Mouse (Mus musculus): ENCODE results near the gene Atxn7.
"Not testable (repeated sequence)": the region's sequence is repeated elsewhere in the genome, so short reads cannot be mapped to it uniquely, and the experiment has no call there.

Atxn7 gene

DNA sequence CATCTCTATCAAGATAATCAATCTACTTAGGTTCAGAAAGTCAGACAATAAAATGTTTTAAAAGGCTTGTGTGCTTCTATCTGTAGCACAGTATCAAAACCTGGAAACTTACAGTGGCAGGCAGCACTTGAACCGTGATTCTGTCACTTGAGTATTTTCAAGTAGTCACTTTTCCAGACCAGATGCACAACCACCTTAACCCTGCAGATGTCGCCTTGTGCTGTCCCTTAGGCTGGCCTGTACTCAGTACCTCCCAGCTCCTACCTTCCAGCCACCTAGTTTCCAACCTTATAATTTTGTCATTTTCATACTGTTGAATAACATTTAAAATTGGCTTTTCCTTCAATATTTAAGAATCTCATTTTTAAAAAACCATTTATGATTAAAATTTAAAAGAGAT, 20.9 kb downstream of the Atxn7 start:
- no peak for DNase-seq (ENCODE audit: low spot score in 2 of 2)

DNA sequence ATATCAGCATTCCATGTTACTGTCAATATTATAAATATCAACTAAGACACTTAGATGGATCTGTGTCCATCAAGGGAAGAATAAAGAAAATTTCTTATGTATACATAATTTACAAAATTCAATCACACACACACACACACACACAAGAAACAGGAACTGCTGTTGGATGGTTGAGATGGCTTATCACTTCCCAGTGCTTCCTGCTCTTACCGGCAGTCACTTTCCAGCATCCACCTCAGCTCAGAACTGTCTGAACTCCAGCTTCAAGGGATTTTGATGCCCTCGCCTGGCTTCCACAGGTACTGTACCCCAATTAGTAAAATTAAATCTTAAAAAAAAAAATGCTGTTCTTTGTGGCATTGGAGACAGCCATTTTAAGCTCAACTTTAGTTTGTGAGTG, 27.2 kb downstream of the Atxn7 start:
- DNase-seq (ENCODE audit: low spot score in 2 of 2): no peak

DNA sequence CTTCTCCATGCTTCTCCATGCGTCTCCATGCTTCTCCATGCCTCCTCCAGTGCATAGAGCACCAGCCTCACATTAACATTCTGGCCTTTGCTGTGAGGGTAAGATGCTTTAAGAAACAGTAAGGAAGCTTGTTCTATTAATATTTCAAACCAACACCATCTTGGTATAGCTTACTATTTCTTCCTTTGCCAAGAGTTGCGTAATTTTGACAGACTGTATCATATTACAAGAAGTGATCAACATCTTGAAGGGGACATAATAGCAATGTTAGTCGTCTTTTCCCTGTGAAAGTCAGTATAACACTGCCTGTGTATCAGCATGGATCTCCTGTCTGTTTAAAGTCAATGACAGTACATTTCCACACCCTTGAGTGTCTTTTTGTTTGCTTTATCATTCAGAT, 29.5 kb downstream of the Atxn7 start:
- no peak for DNase-seq (ENCODE audit: low spot score in 2 of 2)

DNA sequence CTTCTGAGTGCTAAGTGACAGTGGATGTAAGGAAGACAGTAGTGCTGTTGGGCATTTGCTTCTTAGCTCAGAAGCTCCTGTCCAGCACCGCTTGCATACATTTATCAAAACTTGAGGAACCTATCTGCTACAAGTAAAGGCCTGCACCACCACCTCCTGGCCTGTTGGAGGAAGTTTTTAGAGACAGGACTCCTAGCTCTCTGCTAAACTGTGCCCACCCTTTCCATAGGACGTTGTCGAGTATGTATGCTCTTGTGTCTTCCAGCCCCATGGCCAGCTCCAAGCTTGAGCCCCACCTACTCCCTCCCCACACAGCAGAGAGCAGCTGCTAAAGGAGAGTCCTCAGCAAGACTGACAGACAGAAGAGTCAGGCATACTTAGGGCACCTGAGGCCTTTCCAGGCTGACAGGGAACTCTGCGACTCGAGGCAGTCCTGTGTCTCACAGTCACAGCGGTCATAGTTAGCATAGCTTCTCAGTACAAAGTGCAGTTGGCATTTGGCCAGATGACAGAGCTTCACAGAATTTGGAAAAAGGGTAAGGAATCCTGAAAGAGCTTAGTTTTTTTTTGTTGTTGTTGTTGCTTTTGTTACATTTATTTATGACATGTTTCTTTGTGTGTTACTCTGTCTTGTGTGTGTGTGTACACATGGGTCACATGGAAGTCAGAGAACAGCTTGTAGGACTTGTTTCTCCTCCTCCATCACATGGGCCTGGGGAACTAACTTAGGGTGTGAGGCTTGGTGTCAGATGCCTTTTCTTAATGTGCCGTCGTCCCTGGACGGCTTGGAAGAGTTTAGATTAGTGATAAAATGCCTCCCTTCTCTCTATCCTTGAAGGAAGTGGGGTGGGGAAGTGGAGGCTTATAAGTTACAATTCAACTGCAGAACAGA, 34.2 kb downstream of the Atxn7 start:
- no peak for DNase-seq (ENCODE audit: low spot score in 2 of 2)

DNA sequence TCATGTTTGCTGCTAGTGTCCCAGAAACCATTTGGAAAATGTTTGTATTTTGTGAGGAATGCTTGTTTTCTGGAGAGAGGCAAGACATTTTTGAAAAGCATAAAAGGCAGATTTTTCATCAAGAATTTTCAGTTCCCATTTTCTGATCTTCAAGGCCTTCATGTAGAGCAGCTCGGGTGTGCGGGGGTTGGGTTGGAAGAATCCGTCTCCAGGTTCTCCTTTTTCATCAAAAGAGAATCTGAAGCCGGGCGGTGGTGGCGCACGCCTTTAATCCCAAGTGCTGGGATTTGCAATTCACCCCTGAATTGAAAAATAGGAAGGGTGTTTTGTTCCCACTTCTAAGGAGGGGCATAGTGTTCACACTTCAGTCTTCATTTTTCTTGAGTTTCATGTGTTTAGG, 41.5 kb downstream of the Atxn7 start:
- no peak for DNase-seq (ENCODE audit: low spot score in 2 of 2)

DNA sequence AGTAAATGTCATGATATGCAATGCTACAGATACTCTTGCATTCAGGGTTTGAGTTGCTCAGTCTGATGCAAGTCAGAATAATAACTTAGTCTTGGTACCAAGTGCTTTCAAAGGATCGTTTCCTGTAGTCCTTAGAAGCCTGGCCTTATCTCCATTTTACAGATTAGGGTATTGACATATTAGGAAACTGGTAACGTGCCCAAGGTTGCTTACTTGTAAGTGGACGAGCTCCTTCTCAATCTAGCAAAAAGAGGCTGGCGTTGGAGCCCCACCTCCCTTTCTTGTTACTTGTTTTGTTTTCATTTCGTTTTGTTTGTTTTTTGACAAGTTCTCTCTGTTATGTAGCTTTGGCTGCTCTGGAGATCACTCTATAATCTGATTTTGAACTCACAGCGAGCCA, 48.5 kb downstream of the Atxn7 start:
- no peak for DNase-seq (ENCODE audit: low spot score in 2 of 2)

DNA sequence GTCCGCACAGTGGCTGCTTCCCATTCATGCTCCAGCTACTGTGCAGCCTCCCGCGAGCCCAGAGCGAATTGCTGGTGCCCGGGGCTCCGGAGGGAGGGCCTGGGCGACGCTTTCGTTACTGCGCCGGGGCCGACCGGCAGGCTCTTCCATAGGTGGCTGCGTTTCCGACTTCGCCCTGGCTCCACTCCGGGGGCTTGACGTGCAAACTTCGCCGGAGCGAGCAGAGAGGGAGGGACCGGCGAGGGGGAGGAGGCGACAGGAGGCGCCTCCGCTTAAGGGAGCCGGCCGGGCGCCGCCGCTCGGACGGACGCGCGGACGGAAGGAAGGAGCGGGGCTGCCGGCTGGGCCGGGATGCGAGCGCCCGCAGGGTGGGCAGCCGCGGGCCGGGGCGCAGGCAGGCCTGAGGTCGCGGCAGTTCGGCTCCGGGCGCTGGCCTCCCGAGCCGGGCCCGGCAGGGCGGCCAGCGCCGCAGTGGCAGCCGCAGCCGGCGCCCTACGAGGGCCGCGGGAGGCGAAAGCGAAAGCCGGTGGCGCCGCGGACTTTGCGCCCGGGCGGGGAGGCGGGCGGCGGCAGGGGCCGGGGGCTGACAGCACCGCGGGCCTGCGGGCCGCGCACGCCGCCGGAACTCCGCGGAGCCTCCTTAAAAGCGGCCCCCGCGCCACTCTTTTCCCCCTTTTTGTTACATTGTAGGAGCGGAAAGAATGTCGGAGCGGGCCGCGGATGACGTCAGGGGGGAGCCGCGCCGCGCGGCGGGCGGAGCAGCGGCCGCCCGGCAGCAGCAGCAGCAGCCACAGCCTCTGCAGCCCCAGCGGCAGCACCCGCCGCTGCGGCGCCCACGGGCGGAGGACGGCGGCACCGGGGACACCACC, 51.4 kb downstream of the Atxn7 start:
- DNase-seq (ENCODE audit: low spot score in 2 of 2): peak; percentile 89 to 91

DNA sequence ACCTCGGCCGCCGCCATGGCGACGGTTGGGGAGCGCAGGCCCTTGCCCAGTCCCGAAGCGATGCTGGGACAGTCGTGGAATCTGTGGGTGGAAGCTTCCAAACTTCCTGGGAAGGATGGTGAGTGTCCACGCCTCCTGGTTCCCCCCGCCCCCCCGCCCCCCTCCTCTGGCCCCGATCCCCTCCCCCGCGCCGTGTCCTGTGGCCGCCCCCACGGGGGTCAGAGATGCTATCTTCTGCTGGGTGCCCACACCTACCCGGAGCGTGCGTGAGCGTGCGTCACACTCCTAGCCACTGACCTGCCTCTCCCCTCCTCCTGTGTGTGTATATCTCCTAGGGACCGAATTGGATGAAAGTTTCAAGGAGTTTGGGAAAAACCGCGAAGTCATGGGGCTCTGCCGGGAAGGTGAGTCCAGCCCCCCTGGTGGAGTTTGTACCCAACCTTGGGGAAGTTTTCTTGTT, 52.0 kb downstream of the Atxn7 start:
- peak; percentile 33 to 56 for DNase-seq (ENCODE audit: low spot score in 2 of 2)

DNA sequence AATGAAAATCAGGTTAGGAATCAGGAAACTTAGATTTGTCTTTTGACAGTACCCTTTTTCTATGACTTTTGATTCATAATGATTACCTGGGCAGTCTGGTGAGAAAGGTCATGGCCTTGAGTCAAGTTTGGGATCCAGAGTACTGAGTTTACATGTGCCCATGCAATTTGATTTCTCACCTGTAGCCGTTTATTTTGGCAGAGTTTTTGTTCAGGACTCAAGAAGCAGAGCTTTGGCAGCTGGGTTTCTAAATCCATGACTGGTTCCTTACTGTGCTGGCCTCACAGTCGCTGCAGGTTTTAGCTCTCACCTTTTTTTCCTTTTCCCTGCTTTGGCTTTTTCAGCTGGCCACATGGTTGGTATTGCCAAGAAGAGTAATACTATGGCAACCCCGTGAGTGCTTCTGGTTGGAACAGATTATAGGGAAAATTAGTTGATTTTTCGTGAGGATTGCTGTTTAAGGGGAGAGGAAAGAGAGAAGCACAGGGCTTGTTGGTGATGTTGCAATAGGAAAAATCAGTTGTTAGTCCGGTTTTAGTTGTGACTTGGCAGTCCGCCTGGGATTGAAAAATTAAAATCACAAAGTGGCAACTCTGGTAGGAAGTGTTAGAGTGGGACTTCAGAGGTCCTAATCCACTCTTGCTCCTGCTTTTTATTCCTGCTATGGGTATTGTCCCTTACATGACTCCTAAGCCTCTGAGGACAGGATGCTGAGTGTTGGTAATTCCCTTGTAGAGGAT, 53.6 kb downstream of the Atxn7 start:
- no peak for DNase-seq (ENCODE audit: low spot score in 2 of 2)

DNA sequence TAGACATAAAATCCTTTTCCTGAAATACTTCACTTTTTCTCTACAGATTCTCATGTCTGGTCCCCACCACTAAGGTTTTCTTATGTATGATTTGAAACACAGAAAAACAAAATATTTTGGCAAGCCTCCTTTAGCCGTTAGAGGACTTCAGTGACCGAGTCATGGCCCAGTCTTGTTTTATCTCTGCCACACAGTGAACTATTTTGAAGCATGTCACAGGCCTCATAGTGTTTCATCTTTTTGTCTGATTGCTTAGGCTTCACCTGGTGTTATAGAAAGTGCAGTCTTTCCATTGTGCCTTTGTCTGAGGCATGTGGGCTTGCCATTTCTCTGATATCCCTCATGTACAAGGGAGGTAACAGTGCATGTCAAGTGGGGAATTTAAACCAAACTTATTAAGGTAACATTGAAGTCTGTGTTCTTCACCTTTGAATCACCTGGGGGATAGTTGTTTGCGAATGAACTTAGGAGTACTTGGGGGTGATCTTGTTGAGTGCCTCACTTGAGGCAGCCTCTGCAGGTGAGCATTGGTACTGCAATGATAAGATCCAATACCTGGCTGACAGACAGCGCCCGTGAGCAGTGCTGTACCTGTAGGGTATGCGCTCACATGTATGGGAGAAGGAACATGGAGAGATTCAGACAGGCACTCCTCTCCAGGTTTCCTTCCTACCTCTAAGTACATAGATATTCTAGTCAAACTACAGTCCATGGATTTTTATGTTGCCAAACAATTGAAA, 58.1 kb downstream of the Atxn7 start:
- DNase-seq (ENCODE audit: low spot score in 2 of 2): no peak

DNA sequence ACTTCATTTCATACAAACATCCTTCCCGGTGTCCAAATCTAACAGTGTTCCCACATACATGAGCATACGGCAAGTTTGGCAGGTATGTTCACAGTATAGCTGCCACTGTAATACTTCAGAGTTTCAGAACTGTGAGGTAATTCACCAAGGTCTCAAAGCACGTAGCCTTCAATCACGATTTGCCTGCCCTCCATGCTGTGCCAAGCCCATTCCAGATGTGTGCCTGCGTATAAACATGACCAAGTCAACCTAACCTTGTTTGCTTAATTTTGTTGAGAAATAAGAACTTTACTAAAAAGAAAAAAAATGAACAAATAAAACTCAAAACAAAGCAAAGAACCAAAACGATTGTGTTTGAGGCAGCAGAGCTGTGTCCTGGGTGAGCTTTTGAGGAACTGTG, 60.0 kb downstream of the Atxn7 start:
- no peak for DNase-seq (ENCODE audit: low spot score in 2 of 2)

DNA sequence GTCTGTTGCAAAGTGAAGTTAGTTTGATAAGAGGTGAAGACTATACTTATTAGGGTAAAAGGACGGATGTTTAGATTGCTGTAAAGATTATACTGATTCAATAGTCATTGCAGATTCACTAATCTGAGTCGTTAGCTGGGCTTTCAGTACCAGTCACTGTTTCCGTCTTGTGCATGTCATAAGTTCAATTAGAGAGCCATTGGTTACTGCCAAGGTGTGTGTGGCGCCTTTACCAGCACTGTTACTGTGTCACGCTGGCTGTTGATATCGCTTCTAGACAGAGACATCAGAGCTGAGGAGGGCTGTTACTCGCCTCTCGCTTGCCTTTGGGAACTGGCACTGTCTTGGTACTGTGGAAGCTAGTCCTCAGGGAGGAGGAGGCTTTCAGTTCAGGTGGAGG, 64.6 kb downstream of the Atxn7 start:
- no peak for DNase-seq (ENCODE audit: low spot score in 2 of 2)

DNA sequence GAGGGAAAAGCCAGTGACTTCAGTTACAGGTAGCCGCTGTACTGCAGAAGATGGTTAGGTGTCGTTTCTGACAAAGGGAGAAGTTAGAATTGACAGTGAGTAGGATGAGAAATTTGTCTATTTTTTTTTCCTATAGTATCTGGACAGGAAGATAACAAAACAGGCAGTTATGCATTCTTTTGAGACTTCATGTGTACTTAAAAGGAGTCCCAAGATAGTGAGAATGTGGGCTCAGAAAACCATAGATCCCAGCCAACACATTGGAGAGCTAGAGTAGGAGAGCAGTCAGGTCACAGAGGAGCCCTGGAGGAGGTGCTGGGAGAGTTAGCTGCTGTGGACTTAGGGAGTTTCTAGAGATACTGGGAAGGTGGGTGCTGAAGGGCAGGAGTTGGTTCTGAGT, 69.4 kb downstream of the Atxn7 start:
- DNase-seq (ENCODE audit: low spot score in 2 of 2): no peak

DNA sequence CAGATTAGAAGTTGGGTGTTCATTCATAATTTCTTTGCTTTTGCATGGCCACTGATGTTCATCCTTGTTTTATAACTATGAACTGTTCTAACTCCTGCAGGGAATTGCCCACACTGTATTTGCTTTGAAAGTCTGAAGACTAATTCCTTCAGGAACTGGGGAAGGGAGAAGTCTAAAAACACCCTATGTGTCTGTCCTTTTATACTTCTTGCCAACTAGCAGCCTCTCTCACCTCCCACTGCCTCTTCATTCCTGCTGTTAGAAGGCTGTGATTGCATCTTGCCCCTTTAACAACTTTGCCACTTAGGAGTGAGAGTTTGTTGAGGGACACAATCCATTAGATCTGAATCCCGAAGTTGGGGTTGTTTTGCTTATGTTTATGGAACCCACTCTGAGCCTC, 71.6 kb downstream of the Atxn7 start:
- no peak for DNase-seq (ENCODE audit: low spot score in 2 of 2)

DNA sequence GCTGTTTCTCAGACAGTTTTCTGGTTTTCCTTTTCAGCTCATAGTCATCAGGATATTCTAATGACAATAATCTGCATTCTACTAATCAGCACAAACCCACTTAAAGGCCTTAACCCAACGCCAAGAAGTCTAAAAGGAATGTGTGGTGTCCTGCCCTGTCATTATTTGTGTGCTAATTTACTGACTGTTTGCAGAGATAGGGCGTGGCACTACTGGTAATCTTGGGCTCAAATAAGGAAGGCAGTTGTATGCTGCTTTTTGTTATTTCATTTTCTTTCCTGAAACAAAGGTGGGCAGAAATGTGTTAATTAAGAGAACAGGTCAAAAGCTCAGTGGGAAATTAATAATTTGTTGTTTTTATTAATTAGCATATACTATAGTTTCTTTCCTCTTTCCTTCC, 75.1 kb downstream of the Atxn7 start:
- no peak for DNase-seq (ENCODE audit: low spot score in 2 of 2)

DNA sequence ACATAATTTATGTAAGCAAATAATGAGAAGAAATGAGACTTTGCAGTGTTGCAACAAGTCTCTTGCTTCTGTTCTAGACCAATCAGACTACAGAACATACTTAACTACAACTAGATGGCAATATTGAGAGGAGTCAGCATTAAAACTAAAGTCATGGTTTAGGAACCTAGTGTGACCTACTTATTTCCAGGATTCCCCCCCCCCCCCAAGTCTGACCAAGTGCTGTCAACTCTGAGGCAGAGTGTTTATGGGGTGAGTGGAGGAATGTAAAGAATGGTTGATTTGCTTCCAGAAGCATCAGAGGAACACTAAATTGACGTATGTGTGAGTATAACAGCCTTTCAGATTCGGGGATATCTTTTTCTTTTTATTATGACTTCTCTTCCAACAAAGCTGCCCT, 77.0 kb downstream of the Atxn7 start:
- DNase-seq (ENCODE audit: low spot score in 2 of 2): no peak

DNA sequence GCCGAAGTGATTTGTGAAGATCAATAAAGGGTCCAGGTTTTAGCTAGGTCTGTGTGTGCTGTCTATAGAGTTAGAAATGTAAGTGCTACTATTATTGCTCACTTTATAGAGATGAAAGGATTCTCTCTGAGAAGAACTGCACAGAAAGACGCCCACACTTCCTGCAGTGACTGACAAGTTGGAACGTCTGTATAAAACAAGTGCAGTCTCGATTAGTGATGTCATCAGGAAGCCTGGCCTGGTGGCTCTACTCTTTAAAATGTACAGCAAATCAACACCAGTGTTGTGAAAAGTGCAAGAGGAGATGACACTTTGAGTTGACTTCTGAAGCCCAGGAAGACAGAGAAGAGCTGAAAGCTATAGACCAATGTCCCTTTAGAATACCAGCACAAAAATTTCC, 81.1 kb downstream of the Atxn7 start:
- no peak for DNase-seq (ENCODE audit: low spot score in 2 of 2)

DNA sequence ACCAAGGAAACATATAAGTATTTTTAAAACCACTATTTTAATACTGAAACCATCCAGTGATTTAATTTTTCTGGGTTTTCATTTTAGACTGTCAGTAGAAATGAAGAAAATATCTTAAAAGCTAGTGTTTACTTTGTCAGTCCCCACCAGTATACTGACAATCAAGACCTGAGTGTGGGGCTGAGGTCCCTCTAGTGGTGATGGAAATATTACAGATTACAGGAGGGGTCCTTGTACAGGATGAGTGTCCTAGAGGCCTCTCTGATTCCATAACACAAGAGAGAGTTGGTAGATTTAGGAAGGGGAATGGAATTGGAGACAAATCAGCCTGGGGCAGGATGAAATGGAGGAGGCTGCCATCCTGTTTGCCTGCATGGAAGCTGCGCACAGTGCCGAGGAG, 93.1 kb downstream of the Atxn7 start:
- DNase-seq (ENCODE audit: low spot score in 2 of 2): peak in 1 of 2 experiments; percentile 37

DNA sequence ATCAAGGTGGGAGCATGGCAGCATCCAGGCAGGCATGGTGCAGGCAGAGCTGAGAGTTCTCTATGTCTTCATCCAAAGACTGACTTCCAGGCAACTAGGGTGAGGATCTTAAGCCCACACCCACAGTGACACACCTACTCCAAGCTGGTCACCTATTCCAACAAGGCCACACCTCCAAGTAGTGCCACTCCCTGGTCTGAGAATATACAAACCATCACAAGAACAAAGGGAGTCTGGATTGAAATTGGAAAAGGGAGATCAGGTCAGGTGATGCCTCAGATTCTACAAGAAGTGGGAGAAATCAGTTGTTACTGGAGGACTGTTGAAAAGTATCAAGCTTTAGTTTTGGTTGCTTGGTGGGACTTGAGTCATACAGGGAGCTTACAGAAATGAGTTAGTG, 98.4 kb downstream of the Atxn7 start:
- not testable (repeated sequence) for DNase-seq (ENCODE audit: low spot score in 2 of 2)

DNA sequence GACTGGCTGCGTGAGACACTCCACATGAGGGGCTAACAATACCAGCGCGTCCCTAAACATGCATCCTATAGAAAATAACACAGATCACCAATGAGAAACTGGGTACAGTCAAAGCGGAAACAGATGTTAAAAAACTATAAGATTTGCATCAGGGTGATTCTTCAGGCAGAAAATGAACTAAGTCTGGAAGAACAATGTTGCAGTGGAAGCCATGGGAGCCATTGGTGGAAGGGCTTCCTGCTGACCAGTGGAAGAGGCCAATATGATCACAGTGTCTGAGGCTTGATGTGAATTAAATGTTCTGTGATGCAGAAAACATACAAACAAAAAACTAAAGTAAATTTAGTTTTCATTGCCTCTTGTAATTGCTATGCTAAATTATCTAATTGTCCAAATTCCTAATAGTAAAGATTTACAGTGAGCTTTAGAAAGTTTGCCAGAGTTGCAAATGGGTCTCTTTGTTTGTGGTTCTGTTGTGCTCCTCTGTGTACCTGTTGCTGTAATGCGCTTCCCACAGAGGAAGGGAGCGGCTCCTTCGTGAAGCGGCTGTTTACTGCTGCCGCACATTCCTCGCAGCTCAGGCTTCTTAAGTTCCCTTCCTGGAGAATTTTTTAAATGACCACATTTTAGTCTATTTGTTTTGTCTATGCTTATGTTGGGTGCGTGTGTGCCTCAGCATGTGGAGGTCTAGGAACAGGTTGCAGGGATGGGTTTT, 101.4 kb downstream of the Atxn7 start:
- no peak for DNase-seq (ENCODE audit: low spot score in 2 of 2)

DNA sequence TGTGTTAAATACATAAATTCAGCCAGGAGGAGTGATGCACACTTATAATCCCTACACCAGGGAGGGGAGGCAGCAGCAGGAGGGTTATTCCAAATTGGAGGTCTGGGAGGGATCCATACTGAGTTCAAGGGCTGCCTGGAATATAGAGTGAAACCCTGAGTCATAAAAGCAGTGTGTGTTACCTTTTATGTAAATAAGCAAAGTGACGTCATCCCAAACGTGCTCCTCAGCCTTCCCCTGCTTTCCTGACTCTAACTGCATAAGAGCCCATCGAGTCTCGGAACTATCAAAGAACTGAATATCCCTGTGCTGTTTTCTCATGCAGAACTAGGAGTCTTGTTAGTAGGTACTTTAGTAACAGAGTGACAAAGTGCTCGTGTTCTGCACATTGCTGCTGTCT, 102.1 kb downstream of the Atxn7 start:
- DNase-seq (ENCODE audit: low spot score in 2 of 2): no peak
